Mouse (Mus musculus): Measurements from ENCODE around the gene Kctd12. TPM values are rescaled to one million over a fixed set of nuclear protein-coding genes. Genes with fewer than 3 reads are reported as not detected.

The Kctd12 gene
- polyA plus RNA-seq, 1 experiment, result 36.4 TPM

DNA sequence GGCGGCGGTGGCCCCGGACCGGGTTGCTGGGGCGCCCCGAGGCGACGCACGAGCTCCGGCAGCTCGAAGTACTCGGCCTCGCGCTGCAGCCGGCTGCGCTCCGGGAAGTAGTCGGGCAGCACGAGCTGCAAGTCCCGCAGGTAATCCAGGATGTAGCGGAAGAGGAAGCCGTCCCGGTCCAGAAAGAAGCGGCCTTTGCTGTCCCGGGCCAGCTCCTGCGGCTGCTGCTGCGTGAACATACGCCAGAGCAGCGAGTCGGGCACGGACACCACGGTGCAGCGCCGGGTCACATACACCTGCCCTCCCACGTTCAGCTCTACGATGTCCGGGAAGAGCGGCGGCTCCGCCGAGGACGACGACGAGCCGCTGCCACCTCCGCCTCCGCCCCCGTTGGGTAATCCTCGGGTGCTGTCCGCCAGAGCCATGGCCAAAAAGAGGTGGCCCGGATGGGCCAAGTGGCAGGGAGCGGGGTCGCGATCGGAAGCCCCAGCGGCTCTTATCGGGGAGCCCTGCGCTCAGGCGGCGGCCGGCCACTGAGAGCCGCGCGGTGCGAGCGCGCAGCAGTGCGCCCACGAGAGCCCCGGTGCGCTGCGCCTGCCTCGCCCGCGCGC is 316 bp downstream of the Kctd12 start:
- DNase-seq (ENCODE audit: low read depth in 1 of 2, low spot score in 2 of 2), result no peak
- peak; percentile 98 for TF ChIP-seq POLR2A (IDR thresholded peaks at IDR 0.05; ENCODE audit: low read depth, low read length)
- no peak for TF ChIP-seq CTCF (IDR thresholded peaks at IDR 0.05; ENCODE audit: extremely low read depth, insufficient read depth, insufficient read length, insufficient replicate concordance)
- under 1% methylated on average over 72 of the region's 76 CpGs for WGBS
- peak overlapping the region; percentile 93 for H3K4me3 ChIP-seq (ENCODE audit: extremely low read depth, insufficient read depth, insufficient read length)
- H3K36me3 ChIP-seq (ENCODE audit: control insufficient read depth, insufficient read depth, low read length), result peaks cover under 1% of the 10 kb centered on the region
- H3K27me3 ChIP-seq (ENCODE audit: control insufficient read depth, insufficient read depth, low read length), result no peaks in the 10 kb centered on the region
- H3K27ac ChIP-seq (ENCODE audit: insufficient read depth, low read length), result peak overlapping the region; percentile 95
- H3K4me1 ChIP-seq (ENCODE audit: control insufficient read depth, insufficient read depth, insufficient read length), result no peaks in the 10 kb centered on the region; the same call in 1 of the 2 replicates

DNA sequence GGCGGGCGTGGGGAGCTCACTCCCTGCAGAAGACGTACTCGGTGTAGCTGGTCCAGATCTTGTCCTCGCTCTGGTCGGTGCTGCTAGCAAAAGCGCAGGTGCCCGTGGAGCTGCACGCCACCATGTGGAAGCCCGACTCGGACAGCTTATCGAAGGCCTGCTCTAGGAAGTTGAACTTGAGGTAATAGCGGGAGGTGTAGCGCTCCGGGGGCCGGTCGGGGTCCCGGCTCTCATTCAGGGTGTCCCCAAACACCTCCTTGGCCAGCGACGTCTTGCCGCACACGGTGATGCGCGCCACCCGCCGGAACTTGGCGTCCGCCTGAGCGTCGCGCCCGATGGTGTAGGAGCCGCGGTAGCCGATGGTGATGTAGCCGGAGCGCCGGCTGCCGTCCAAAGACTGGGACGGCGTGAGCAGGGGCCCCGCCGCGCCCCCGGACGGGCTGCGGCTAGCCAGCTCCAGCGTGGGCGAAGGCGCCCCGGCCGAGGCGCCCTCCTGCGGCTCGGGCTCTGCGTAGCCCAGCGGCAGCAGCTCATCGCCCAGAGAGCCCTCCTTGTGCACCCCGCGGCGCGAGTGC is 909 bp downstream of the Kctd12 start:
- H3K36me3 ChIP-seq (ENCODE audit: control insufficient read depth, insufficient read depth, low read length), result peaks cover 1% of the 10 kb centered on the region
- DNase-seq (ENCODE audit: low read depth in 1 of 2, low spot score in 2 of 2), result peak; percentile 58 to 73
- no peaks in the 10 kb centered on the region for H3K27me3 ChIP-seq (ENCODE audit: control insufficient read depth, insufficient read depth, low read length)
- peak; percentile 41; the same call in 1 of the 2 replicates for TF ChIP-seq CTCF (IDR thresholded peaks at IDR 0.05; ENCODE audit: extremely low read depth, insufficient read depth, insufficient read length, insufficient replicate concordance)
- no peak for TF ChIP-seq POLR2A (IDR thresholded peaks at IDR 0.05; ENCODE audit: low read depth, low read length)
- 1% methylated on average over 62 of the region's 62 CpGs for WGBS
- peak overlapping the region; percentile 95 for H3K27ac ChIP-seq (ENCODE audit: insufficient read depth, low read length)
- H3K4me3 ChIP-seq (ENCODE audit: extremely low read depth, insufficient read depth, insufficient read length), result peak overlapping the region; percentile 93
- H3K4me1 ChIP-seq (ENCODE audit: control insufficient read depth, insufficient read depth, insufficient read length), result peaks cover under 1% of the 10 kb centered on the region

DNA sequence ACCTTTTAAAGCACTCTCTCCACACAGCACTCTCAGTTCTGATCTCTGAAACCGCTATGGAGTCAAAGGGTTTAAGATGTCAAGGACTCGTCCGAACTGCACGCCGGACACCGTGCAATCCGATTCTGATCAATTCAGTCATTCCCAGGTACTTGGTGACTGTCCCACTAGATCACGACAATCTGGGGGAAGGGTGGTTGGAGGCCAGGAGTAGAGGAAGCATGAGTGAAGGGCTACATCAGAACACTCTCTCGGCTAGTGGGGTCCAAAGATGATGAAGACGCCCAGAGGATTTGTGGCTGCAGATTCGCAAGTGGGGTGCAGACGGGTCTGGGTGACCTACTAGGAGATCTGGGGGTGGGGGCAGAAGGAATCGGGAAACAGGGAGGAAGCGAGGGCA is 1.5 kb downstream of the Kctd12 start:
- H3K27ac ChIP-seq (ENCODE audit: insufficient read depth, low read length), result peak overlapping the region; percentile 95
- TF ChIP-seq POLR2A (IDR thresholded peaks at IDR 0.05; ENCODE audit: low read depth, low read length) (no peak), CTCF (IDR thresholded peaks at IDR 0.05; ENCODE audit: extremely low read depth, insufficient read depth, insufficient read length, insufficient replicate concordance) (no peak)
- peaks cover 2% of the 10 kb centered on the region for H3K4me1 ChIP-seq (ENCODE audit: control insufficient read depth, insufficient read depth, insufficient read length)
- peaks cover 1% of the 10 kb centered on the region for H3K36me3 ChIP-seq (ENCODE audit: control insufficient read depth, insufficient read depth, low read length)
- peak overlapping the region; percentile 93 for H3K4me3 ChIP-seq (ENCODE audit: extremely low read depth, insufficient read depth, insufficient read length)
- H3K27me3 ChIP-seq (ENCODE audit: control insufficient read depth, insufficient read depth, low read length), result no peaks in the 10 kb centered on the region
- no peak for DNase-seq (ENCODE audit: low read depth in 1 of 2, low spot score in 2 of 2)
- WGBS, result 3% methylated on average over 14 of the region's 14 CpGs

DNA sequence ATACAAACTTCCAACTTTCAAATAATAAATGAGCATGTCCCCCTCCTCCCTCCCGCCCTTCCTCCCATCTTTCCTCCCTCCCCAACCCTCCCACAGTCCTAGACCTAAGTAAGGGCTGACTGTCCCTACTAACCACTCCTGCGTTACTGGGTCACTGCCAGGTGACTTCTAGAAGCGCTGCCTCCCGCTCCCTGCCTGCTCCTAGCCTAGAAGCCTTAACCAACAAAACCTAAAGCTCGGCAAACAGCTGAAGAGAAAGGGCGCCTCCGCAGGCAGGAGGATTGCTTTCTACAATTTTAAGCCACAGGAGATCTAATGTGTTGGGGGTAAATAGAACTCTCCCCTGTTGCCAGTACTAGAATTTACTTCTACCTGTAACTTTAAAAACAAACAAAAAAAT is 2.0 kb downstream of the Kctd12 start:
- Histone ChIP-seq H3K4me3 (ENCODE audit: extremely low read depth, insufficient read depth, insufficient read length) (peak overlapping the region; percentile 64), H3K4me1 (ENCODE audit: control insufficient read depth, insufficient read depth, insufficient read length) (peaks cover 2% of the 10 kb centered on the region), H3K27me3 (ENCODE audit: control insufficient read depth, insufficient read depth, low read length) (no peaks in the 10 kb centered on the region), H3K27ac (ENCODE audit: insufficient read depth, low read length) (peak overlapping the region; percentile 90), H3K36me3 (ENCODE audit: control insufficient read depth, insufficient read depth, low read length) (peaks cover 1% of the 10 kb centered on the region)
- TF ChIP-seq CTCF (IDR thresholded peaks at IDR 0.05; ENCODE audit: extremely low read depth, insufficient read depth, insufficient read length, insufficient replicate concordance) (peak; percentile 25; the same call in 1 of the 2 replicates), POLR2A (IDR thresholded peaks at IDR 0.05; ENCODE audit: low read depth, low read length) (no peak; the same call in 1 of the 2 replicates)
- peak; percentile 47 to 66 for DNase-seq (ENCODE audit: low read depth in 1 of 2, low spot score in 2 of 2)
- WGBS, result 1% methylated on average over 7 of the region's 7 CpGs

DNA sequence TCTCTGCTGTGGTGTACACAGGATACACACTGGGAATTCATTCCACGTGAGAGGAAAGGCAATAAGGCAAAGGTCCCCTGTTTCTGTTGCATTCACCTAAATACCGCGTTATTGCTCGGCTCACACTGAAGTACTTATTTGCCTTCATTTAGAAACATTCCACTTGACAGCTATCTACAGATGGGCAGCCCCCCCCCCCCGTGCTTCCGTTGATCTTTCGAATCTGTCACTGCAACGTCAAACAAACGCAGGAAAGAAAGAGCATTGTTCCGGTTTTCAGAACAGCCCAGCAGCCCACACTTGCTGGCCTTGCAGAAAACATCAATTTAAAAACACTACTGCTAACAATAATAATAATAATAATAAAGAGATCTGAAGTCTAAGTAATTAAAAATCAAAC is 2.6 kb downstream of the Kctd12 start:
- no peaks in the 10 kb centered on the region for H3K27me3 ChIP-seq (ENCODE audit: control insufficient read depth, insufficient read depth, low read length)
- peak overlapping the region; percentile 70 for H3K27ac ChIP-seq (ENCODE audit: insufficient read depth, low read length)
- H3K4me3 ChIP-seq (ENCODE audit: extremely low read depth, insufficient read depth, insufficient read length), result peak overlapping the region; percentile 44
- DNase-seq (ENCODE audit: low read depth in 1 of 2, low spot score in 2 of 2), result peak; percentile 47 to 69
- 2% methylated on average over 10 of the region's 10 CpGs for WGBS
- H3K4me1 ChIP-seq (ENCODE audit: control insufficient read depth, insufficient read depth, insufficient read length), result peaks cover 2% of the 10 kb centered on the region
- peaks cover 1% of the 10 kb centered on the region for H3K36me3 ChIP-seq (ENCODE audit: control insufficient read depth, insufficient read depth, low read length)
- no peak; the same call in 1 of the 2 replicates for TF ChIP-seq POLR2A (IDR thresholded peaks at IDR 0.05; ENCODE audit: low read depth, low read length)
- TF ChIP-seq CTCF (IDR thresholded peaks at IDR 0.05; ENCODE audit: extremely low read depth, insufficient read depth, insufficient read length, insufficient replicate concordance), result no peak

DNA sequence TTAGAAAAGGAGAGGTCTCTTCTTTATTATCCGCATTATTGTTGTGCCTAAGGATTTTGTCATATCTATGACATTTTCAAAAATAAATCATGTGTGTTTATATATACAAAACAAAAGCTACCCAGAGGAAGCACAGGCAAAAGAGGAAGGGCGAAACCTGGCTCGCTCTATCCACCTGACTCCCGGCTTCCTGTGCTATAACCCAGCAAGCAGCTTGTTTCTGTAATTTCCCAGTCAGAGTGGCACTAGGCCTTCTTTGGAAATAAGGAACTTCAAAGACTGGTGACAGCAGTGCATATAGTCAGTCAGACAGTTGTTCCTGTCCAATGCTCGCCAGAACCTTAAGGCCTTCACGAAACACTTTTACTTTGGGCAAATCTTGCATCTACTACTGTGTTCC is 6.6 kb downstream of the Kctd12 start:
- TF ChIP-seq CTCF (IDR thresholded peaks at IDR 0.05; ENCODE audit: extremely low read depth, insufficient read depth, insufficient read length, insufficient replicate concordance) (no peak), POLR2A (IDR thresholded peaks at IDR 0.05; ENCODE audit: low read depth, low read length) (no peak)
- no peaks in the 10 kb centered on the region for H3K27me3 ChIP-seq (ENCODE audit: control insufficient read depth, insufficient read depth, low read length)
- no peak overlapping the region for H3K27ac ChIP-seq (ENCODE audit: insufficient read depth, low read length)
- peaks cover 2% of the 10 kb centered on the region for H3K4me1 ChIP-seq (ENCODE audit: control insufficient read depth, insufficient read depth, insufficient read length)
- peak in 1 of 2 experiments; percentile 20 for DNase-seq (ENCODE audit: low read depth in 1 of 2, low spot score in 2 of 2)
- 42% methylated on average over 6 of the region's 6 CpGs for WGBS
- H3K4me3 ChIP-seq (ENCODE audit: extremely low read depth, insufficient read depth, insufficient read length), result no peak overlapping the region
- H3K36me3 ChIP-seq (ENCODE audit: control insufficient read depth, insufficient read depth, low read length), result peaks cover 1% of the 10 kb centered on the region

DNA sequence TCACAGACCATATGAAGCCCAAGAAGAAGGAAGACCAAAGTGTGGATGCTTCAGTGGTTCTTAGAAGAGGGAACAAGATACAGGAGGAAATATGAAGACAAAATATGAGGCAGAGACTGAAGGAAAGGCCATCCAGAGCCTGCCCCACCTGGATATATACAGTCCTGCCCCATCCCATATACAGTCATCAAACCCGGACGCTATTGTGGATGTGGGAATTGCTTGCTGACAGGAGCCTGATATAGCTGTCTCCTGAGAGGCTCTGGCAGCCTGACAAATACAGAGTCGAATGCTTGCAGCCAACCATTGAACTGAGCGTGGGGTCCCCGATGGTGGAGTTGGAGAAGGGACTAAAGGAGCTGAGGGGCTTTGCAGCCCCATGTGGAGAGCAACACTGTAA is 13.6 kb downstream of the Kctd12 start:
- H3K27me3 ChIP-seq (ENCODE audit: control insufficient read depth, insufficient read depth, low read length), result no peaks in the 10 kb centered on the region
- H3K4me1 ChIP-seq (ENCODE audit: control insufficient read depth, insufficient read depth, insufficient read length), result no peaks in the 10 kb centered on the region
- no peak overlapping the region for H3K27ac ChIP-seq (ENCODE audit: insufficient read depth, low read length)
- H3K4me3 ChIP-seq (ENCODE audit: extremely low read depth, insufficient read depth, insufficient read length), result no peak overlapping the region
- TF ChIP-seq POLR2A (IDR thresholded peaks at IDR 0.05; ENCODE audit: low read depth, low read length), result no peak
- no peak for TF ChIP-seq CTCF (IDR thresholded peaks at IDR 0.05; ENCODE audit: extremely low read depth, insufficient read depth, insufficient read length, insufficient replicate concordance)
- DNase-seq (ENCODE audit: low read depth in 1 of 2, low spot score in 2 of 2), result no peak
- H3K36me3 ChIP-seq (ENCODE audit: control insufficient read depth, insufficient read depth, low read length), result no peaks in the 10 kb centered on the region
- 73% methylated on average over 5 of the region's 5 CpGs for WGBS

Measured in spleen, adult 2 months (tissue).